Mouse (Mus musculus): ENCODE data around the gene Nop10. TPM values are rescaled to one million over a fixed set of nuclear protein-coding genes. Genes with fewer than 3 reads are reported as not detected.

Gene Nop10
- 154 and 160 TPM in 2 replicates for polyA plus RNA-seq (2015; fragmentation: Nextera tagmentation; extraction: Ambion mirVana)

DNA sequence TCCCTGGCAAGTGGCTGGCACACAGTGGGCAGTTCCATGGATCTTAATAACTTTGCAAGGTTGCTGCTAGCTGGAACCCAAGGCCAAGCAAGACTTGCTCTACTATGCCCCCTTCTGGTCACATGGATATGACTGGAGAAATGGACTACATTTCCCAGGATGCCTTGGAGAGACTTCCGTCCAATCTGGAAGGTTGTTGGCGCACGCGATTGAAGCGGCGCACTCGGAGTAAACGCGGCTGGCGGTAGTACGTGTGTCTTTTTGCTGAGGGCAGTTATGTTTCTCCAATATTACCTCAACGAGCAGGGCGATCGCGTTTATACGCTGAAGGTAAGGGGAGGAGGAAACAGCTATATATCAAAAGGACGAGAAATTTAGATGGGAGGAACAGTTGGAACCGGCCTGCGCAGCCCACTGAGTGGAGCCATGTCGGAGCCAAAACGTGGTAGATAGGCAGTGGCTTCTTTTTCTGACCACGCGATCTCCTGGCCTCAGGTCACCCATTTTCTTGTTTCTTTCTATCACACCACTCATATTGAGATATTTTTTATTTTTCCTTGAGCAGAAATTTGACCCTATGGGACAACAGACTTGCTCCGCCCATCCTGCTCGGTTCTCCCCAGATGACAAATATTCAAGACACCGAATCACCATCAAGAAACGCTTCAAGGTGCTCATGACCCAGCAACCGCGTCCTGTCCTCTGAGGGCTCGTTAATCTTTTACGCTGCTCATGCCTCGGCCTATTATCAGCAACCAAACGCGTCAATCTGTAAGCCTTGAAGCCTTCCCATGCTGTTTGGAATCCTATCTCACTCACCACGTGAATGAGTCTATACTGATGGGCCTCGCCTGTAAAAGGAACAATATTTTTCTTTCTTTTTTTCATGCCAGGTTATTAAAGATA lies at the start of gene Nop10:
Gene Nop10, plus strand, starts transcription at position 179 of the 906 bp plus-strand sequence.
- Histone ChIP-seq H3K9ac (peak within 1 kb of the TSS; percentile 71), H3K27me3 (no peaks in the 10 kb centered on the region), H3K4me2 (peak within 1 kb of the TSS; percentile 68), H3K9me3 (no peaks in the 10 kb centered on the region), H3K4me3 (peak within 1 kb of the TSS; percentile 56), H3K4me1 (replicated peaks) (peaks cover 29% of the 10 kb centered on the region), H3K27ac (peak within 1 kb of the TSS; percentile 83), H3K36me3 (no peaks in the 10 kb centered on the region)
- peak; percentile 69 for ATAC-seq (ENCODE audit: low FRiP score)
- under 1% methylated on average over 36 of the region's 36 CpGs for WGBS

DNA sequence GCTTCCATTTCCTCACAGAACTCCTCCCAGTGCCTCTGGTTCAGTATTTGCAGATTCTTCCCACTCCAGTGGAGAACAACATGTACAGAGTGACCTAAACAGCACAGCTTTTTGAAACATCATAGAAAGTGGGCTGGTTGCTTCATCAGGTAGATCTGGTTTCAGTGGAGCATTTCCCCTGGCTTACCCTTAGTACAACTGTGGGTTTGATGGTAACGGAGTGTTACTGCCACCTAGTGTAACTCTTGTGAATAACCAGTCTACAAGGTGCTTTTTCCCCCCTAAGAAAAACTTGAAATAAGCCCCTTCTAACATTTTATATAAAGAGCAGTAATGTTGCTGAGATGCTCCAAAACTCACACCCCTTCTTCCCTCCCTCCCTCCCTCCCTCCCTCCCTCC lies 45.7 kb upstream of the Nop10 start:
- Histone ChIP-seq H3K4me2 (no peak overlapping the region), H3K9me3 (no peaks in the 10 kb centered on the region), H3K4me3 (no peak overlapping the region), H3K27me3 (no peaks in the 10 kb centered on the region), H3K36me3 (no peaks in the 10 kb centered on the region), H3K27ac (no peak overlapping the region), H3K4me1 (replicated peaks) (no peaks in the 10 kb centered on the region), H3K9ac (no peak overlapping the region)
- ATAC-seq (ENCODE audit: low FRiP score) = 0 out of 2 replicates have a peak, but pooled peaks have one; percentile 66
- WGBS = 0% methylated on average over 1 of the region's 1 CpGs

- Histone ChIP-seq H3K4me1 (replicated peaks) (no peaks in the 10 kb centered on the region), H3K4me2 (no peak overlapping the region), H3K36me3 (no peaks in the 10 kb centered on the region), H3K4me3 (no peak overlapping the region), H3K27ac (no peak overlapping the region), H3K27me3 (no peaks in the 10 kb centered on the region), H3K9ac (no peak overlapping the region), H3K9me3 (no peaks in the 10 kb centered on the region)
- 87% methylated on average over 6 of the region's 6 CpGs for WGBS
- no peak for ATAC-seq (ENCODE audit: low FRiP score)
These were observed 44.1 kb upstream of the Nop10 start for GRCm38 (mm10) chr2:112217614-112218013.

DNA sequence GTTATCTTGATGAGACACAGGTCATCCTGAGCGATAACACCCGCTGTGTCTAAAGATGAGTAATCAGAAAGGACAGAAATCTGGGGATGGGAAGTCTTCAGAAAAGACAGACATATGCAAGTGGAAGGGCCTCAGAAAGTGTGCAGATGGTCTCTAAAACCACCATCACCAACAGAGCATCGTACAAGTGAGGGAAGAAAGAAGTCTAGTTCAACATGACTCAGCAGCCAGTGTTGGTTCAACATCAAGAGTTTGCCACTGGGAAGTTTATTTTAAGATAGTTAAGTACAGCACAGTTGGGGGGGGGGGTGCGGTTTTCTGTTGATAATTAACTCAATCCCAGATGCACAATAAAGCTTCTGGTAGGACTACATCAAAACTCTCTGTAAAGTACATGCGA lies 40.8 kb upstream of the Nop10 start:
- Histone ChIP-seq H3K4me3 (no peak overlapping the region), H3K9ac (no peak overlapping the region), H3K4me2 (no peak overlapping the region), H3K4me1 (replicated peaks) (no peaks in the 10 kb centered on the region), H3K27me3 (no peaks in the 10 kb centered on the region), H3K9me3 (no peaks in the 10 kb centered on the region), H3K27ac (no peak overlapping the region), H3K36me3 (no peaks in the 10 kb centered on the region)
- 93% methylated on average over 5 of the region's 5 CpGs for WGBS
- ATAC-seq (ENCODE audit: low FRiP score) = no peak

DNA sequence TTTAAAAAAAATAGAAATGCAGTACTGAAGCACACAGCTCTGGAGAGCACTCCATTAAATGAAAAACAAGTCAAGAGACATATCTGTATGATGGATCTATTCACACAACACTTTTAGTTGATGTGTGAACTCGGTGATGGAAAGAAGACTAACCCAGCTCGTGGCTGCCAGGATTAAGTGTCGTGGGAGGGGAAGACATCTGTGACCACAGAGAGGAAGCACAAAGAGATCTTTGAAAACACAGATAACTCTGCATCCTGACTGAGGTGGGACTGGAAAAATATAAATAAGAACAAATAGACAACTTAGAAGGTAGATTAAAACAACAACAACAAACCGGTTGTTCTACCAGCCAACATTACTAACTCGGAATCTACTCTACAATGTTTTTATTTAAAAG lies 39.1 kb upstream of the Nop10 start:
- no peak overlapping the region for H3K4me2 ChIP-seq
- H3K4me1 ChIP-seq (replicated peaks) = no peaks in the 10 kb centered on the region
- no peak for ATAC-seq (ENCODE audit: low FRiP score)
- 87% methylated on average over 5 of the region's 5 CpGs for WGBS
- H3K9me3 ChIP-seq = no peaks in the 10 kb centered on the region
- H3K4me3 ChIP-seq = no peak overlapping the region
- no peaks in the 10 kb centered on the region for H3K36me3 ChIP-seq
- no peak overlapping the region for H3K9ac ChIP-seq
- H3K27me3 ChIP-seq = no peaks in the 10 kb centered on the region
- H3K27ac ChIP-seq = no peak overlapping the region

DNA sequence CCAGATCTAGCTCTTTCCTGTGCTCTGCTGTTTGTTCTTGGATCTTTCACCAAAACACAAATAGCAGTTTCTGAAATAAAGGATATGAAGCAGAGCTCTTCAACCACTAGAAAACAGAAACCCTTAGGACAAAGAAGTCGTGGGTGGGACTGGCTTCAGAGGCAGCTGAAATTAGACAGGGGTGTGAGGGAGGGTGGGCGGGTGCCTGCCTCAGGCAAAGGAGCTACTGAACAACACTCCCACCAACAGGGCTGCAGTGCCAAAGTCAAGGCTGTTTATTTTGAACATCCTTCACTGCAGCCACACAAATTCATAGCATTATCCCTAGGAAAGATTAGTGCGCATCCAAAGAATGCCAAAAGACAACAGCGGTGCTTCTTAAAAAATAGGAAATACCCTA lies 37.4 kb upstream of the Nop10 start:
- ATAC-seq (ENCODE audit: low FRiP score) = no peak
- Histone ChIP-seq H3K27me3 (no peaks in the 10 kb centered on the region), H3K36me3 (no peaks in the 10 kb centered on the region), H3K4me1 (replicated peaks) (no peaks in the 10 kb centered on the region), H3K27ac (no peak overlapping the region), H3K9ac (no peak overlapping the region), H3K9me3 (no peaks in the 10 kb centered on the region), H3K4me3 (no peak overlapping the region), H3K4me2 (no peak overlapping the region)
- 66% methylated on average over 4 of the region's 4 CpGs for WGBS

- Histone ChIP-seq H3K27ac (no peak overlapping the region), H3K9ac (no peak overlapping the region), H3K4me2 (no peak overlapping the region), H3K27me3 (no peaks in the 10 kb centered on the region), H3K4me3 (no peak overlapping the region), H3K36me3 (no peaks in the 10 kb centered on the region), H3K4me1 (replicated peaks) (no peaks in the 10 kb centered on the region), H3K9me3 (no peaks in the 10 kb centered on the region)
- 96% methylated on average over 1 of the region's 1 CpGs for WGBS
- no peak for ATAC-seq (ENCODE audit: low FRiP score)
These were observed 29.1 kb upstream of the Nop10 start for GRCm38 (mm10) chr2:112232623-112233022.

GRCm38 (mm10) chr2:112236620-112237019 lies 25.1 kb upstream of the Nop10 start:
- Histone ChIP-seq H3K36me3 (no peaks in the 10 kb centered on the region), H3K27me3 (0 out of 2 replicates have a peak, but pooled peaks cover 2% of the 10 kb centered on the region), H3K4me1 (replicated peaks) (peaks cover 16% of the 10 kb centered on the region), H3K4me3 (no peak overlapping the region), H3K27ac (no peak overlapping the region), H3K9me3 (no peaks in the 10 kb centered on the region), H3K9ac (no peak overlapping the region), H3K4me2 (no peak overlapping the region)
- 83% methylated on average over 2 of the region's 2 CpGs for WGBS
- ATAC-seq (ENCODE audit: low FRiP score) = no peak

GRCm38 (mm10) chr2:112238006-112238405 lies 23.7 kb upstream of the Nop10 start:
- ATAC-seq (ENCODE audit: low FRiP score) = no peak
- no peak overlapping the region for H3K9ac ChIP-seq
- 11% methylated on average over 4 of the region's 4 CpGs for WGBS

DNA sequence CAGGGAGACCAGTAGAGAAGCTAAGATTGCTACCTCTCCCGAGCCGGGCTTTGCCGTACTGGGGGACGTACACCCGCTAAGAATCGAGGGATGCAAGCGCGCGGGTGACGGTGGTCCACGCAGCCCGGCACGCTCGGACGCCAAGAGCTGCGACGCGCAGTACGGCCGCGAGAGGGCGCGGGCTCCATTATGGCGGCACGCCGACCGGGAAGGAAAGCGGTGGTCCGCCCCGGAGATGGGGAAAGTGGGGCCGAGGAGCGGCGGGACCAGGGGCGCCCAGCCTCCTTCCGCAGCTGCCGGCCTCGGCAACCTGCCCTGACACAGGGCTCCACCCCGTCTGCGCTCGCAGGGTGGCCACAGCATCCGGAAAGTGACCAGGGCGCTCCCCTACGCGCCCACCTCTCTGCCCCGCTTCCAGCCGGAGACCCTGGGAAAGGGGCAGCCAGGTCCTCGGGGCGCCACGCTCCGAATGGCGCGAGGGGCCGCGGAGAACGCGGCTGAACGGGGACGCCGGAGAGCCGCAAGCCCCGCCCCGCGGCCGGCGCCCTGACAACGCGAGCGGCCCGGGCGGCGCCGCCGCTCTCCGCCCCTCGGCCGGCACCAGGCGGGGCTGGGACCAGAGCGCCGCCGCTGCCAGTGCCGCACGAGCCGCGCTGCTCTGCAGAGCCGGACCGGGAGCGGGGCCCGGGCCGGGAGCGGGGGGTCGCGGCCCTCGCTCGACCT lies 22.4 kb upstream of the Nop10 start, which contains the start of gene Lpcat4:
Gene Lpcat4, plus strand, starts transcription at position 257 of the 723 bp plus-strand sequence.
- H3K36me3 ChIP-seq = peaks cover 14% of the 10 kb centered on the region
- H3K9me3 ChIP-seq = no peaks in the 10 kb centered on the region
- 0 out of 2 replicates have a peak, but pooled peaks cover 2% of the 10 kb centered on the region for H3K27me3 ChIP-seq
- ATAC-seq (ENCODE audit: low FRiP score) = peak; percentile 92
- peaks cover 16% of the 10 kb centered on the region for H3K4me1 ChIP-seq (replicated peaks)
- peak within 1 kb of the TSS; percentile 84 for H3K4me2 ChIP-seq
- peak within 1 kb of the TSS; percentile 98 for H3K27ac ChIP-seq
- H3K9ac ChIP-seq = peak within 1 kb of the TSS; percentile 93
- under 1% methylated on average over 82 of the region's 94 CpGs for WGBS
- H3K4me3 ChIP-seq = peak within 1 kb of the TSS; percentile 77

More at GRCm38 (mm10) chr2:112238006-112238405, 23.7 kb upstream of the Nop10 start:
- no peak overlapping the region for H3K27ac ChIP-seq
- no peaks in the 10 kb centered on the region for H3K9me3 ChIP-seq
- H3K4me1 ChIP-seq (replicated peaks) = peaks cover 16% of the 10 kb centered on the region
- no peak overlapping the region for H3K4me2 ChIP-seq
- H3K36me3 ChIP-seq = no peaks in the 10 kb centered on the region; the same call in 1 of the 2 replicates
- H3K4me3 ChIP-seq = no peak overlapping the region
- 0 out of 2 replicates have a peak, but pooled peaks cover 2% of the 10 kb centered on the region for H3K27me3 ChIP-seq

DNA sequence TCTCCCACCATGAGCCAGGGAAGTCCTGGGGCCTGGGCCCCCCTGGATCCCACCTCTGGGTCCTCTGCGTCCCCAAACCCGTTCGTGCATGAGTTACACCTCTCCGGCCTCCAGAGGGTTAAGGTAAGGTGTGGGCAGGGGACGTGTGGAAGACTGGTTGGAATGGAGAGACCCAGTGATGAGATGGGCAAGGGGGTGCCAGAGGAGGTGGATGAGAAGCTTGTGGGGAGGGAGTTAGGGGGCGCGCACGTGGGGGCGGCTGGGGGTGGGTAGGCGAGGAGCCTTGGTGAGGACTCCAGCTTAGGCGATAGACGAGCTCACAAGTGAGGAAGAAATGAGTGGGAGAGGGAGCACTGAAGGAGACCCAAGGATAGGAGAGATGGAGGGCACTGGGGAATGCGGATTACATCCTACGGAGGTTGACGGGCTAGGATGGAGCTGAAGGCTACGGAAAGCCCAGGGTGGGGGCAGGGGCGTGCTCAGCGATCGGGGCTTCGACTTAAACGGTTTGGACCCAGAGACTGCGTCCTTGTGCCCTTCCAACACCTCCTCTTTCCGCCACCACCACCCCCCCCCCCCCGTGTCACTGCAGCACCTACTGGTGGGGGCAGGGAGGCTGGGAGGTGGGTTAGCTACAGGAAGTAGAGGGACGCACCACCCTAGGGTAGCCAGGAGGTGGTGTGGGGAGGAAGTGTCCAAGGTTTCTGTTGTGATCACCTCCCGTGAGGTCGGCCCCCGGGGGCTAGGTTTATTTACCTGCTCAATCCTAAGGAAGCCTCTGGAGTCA lies 21.6 kb upstream of the Nop10 start:
- peak overlapping the region; percentile 98 for H3K27ac ChIP-seq

More for the DNA sequence above, 21.6 kb upstream of the Nop10 start:
- H3K4me3 ChIP-seq = peak overlapping the region; percentile 77
- 0 out of 2 replicates have a peak, but pooled peaks cover 2% of the 10 kb centered on the region for H3K27me3 ChIP-seq
- peak overlapping the region; percentile 84 for H3K4me2 ChIP-seq
- H3K9ac ChIP-seq = peak overlapping the region; percentile 93
- H3K4me1 ChIP-seq (replicated peaks) = peaks cover 16% of the 10 kb centered on the region
- H3K36me3 ChIP-seq = peaks cover 21% of the 10 kb centered on the region
- peak; percentile 74 for ATAC-seq (ENCODE audit: low FRiP score)
- WGBS = under 1% methylated on average over 25 of the region's 28 CpGs
- H3K9me3 ChIP-seq = no peaks in the 10 kb centered on the region
